ENCODE assay signal across 8 mouse cellular contexts in genomic region chr16:90809975-90810715, GRCm38 (mm10). TPM values are rescaled to one million over a fixed set of nuclear protein-coding genes. Genes with fewer than 3 reads are reported as not detected.
DNase-seq lines count a peak whose midpoint lies in the region; ATAC-seq lines count a peak whose summit lies in the region.

Gene Urb1 (minus strand): TSS chr16:90810413.

- H3K36me3 ChIP-seq in hindbrain, embryonic 13.5 days: peaks cover 6% of the 10 kb centered on the region

- no peaks in the 10 kb centered on the region for H3K9me3 ChIP-seq in hindbrain, embryonic 13.5 days

- H3K27me3 ChIP-seq in hindbrain, embryonic 13.5 days: no peaks in the 10 kb centered on the region

- peak within 1 kb of the TSS; percentile 72 for H3K9ac ChIP-seq in hindbrain, embryonic 13.5 days

- ATAC-seq in hindbrain, embryonic 13.5 days (ENCODE audit: low FRiP score): peak; percentile 96

- H3K4me1 ChIP-seq in hindbrain, embryonic 13.5 days (replicated peaks): peaks cover 23% of the 10 kb centered on the region

- under 1% methylated on average over 47 of the region's 47 CpGs for WGBS in hindbrain, embryonic 13.5 days

- peak within 1 kb of the TSS; percentile 67 for H3K4me2 ChIP-seq in hindbrain, embryonic 13.5 days

- H3K4me3 ChIP-seq in hindbrain, embryonic 13.5 days: peak within 1 kb of the TSS; percentile 79

- peak; percentile 98 for DNase-seq in NIH3T3 (ENCODE audit: low read depth)
- peak; percentile 99 for DNase-seq in cerebellum, postnatal 10 days
- DNase-seq in frontal cortex, postnatal 10 days (ENCODE audit: low spot score in 2 of 2): peak; percentile 94 to 97
- peak; percentile 94 to 97 for DNase-seq in layer of hippocampus, postnatal 25 days (ENCODE audit: extremely low spot score in 1 of 2, low spot score in 1 of 2)
- peak; percentile 98 for DNase-seq in lung, postnatal 25 days (ENCODE audit: low spot score)
- DNase-seq in retina, embryonic 14.5 days (ENCODE audit: low spot score): peak; percentile 99
- DNase-seq in thymus, postnatal 4 days: peak; percentile 100

- peak within 1 kb of the TSS; percentile 80 for H3K27ac ChIP-seq in hindbrain, embryonic 13.5 days

RNA-seq across cellular contexts. Expression of gene Urb1, which starts in this region (rescaled TPM):
- polyA plus RNA-seq in hindbrain, embryonic 13.5 days (2015; fragmentation: Nextera tagmentation; extraction: Ambion mirVana): 8.1 and 9.6 TPM in 2 replicates
- total RNA-seq in layer of hippocampus, postnatal 25 days (2021): 10 to 100 TPM; 11.5 to 15.6 TPM

Comparison
In these comparisons a context has a peak if more than half of its experiments do, and no peak if none do; other contexts are left out.
1. Peak in every context shown above with its lines: DNase-seq, ATAC-seq, H3K4me3 ChIP-seq and H3K27ac ChIP-seq.